Mouse (Mus musculus): ENCODE data around the gene Btbd9. TPM values are rescaled to one million over a fixed set of nuclear protein-coding genes. Genes with fewer than 3 reads are reported as not detected.

The Btbd9 gene
- polyA plus RNA-seq, 1 experiment, result 11.7 TPM

- Histone ChIP-seq H3K27ac (replicated peaks; ENCODE audit: low read depth, low read length) (no peak overlapping the region), H3K4me1 (ENCODE audit: control insufficient read depth, insufficient read depth, insufficient read length, low read length) (peaks cover 44% of the 10 kb centered on the region), H3K4me3 (ENCODE audit: insufficient read depth, low read depth, low read length) (no peak overlapping the region)
Observed at GRCm38 (mm10) chr17:30198422-30198821, 377.9 kb downstream of the Btbd9 start.

GRCm38 (mm10) chr17:30197280-30198030, 378.8 kb downstream of the Btbd9 start:
- Histone ChIP-seq H3K4me3 (ENCODE audit: insufficient read depth, low read depth, low read length) (no peak overlapping the region), H3K4me1 (ENCODE audit: control insufficient read depth, insufficient read depth, insufficient read length, low read length) (peaks cover 44% of the 10 kb centered on the region), H3K27ac (replicated peaks; ENCODE audit: low read depth, low read length) (no peak overlapping the region)

- peaks cover 46% of the 10 kb centered on the region for H3K4me1 ChIP-seq (ENCODE audit: control insufficient read depth, insufficient read depth, insufficient read length, low read length)
- H3K4me3 ChIP-seq (ENCODE audit: insufficient read depth, low read depth, low read length), result no peak overlapping the region
- H3K27ac ChIP-seq (replicated peaks; ENCODE audit: low read depth, low read length), result no peak overlapping the region
Observed at GRCm38 (mm10) chr17:30196401-30197279, 379.6 kb downstream of the Btbd9 start.

- Histone ChIP-seq H3K27ac (replicated peaks; ENCODE audit: low read depth, low read length) (no peak overlapping the region), H3K4me3 (ENCODE audit: insufficient read depth, low read depth, low read length) (no peak overlapping the region), H3K4me1 (ENCODE audit: control insufficient read depth, insufficient read depth, insufficient read length, low read length) (peaks cover 50% of the 10 kb centered on the region)
Observed at GRCm38 (mm10) chr17:30195591-30196183, 380.6 kb downstream of the Btbd9 start.

GRCm38 (mm10) chr17:30194629-30195445, 381.5 kb downstream of the Btbd9 start:
- Histone ChIP-seq H3K27ac (replicated peaks; ENCODE audit: low read depth, low read length) (no peak overlapping the region), H3K4me1 (ENCODE audit: control insufficient read depth, insufficient read depth, insufficient read length, low read length) (peaks cover 50% of the 10 kb centered on the region), H3K4me3 (ENCODE audit: insufficient read depth, low read depth, low read length) (no peak overlapping the region)

- Histone ChIP-seq H3K4me3 (ENCODE audit: insufficient read depth, low read depth, low read length) (no peak overlapping the region), H3K4me1 (ENCODE audit: control insufficient read depth, insufficient read depth, insufficient read length, low read length) (peaks cover 47% of the 10 kb centered on the region), H3K27ac (replicated peaks; ENCODE audit: low read depth, low read length) (no peak overlapping the region)
Observed at GRCm38 (mm10) chr17:30194091-30194490, 382.2 kb downstream of the Btbd9 start.

- H3K4me1 ChIP-seq (ENCODE audit: control insufficient read depth, insufficient read depth, insufficient read length, low read length), result peaks cover 46% of the 10 kb centered on the region
- no peak overlapping the region for H3K27ac ChIP-seq (replicated peaks; ENCODE audit: low read depth, low read length)
- no peak overlapping the region for H3K4me3 ChIP-seq (ENCODE audit: insufficient read depth, low read depth, low read length)
Observed at GRCm38 (mm10) chr17:30193615-30194014, 382.7 kb downstream of the Btbd9 start.

- no peak overlapping the region for H3K4me3 ChIP-seq (ENCODE audit: insufficient read depth, low read depth, low read length)
- H3K27ac ChIP-seq (replicated peaks; ENCODE audit: low read depth, low read length), result no peak overlapping the region
- peaks cover 48% of the 10 kb centered on the region for H3K4me1 ChIP-seq (ENCODE audit: control insufficient read depth, insufficient read depth, insufficient read length, low read length)
Observed at GRCm38 (mm10) chr17:30192416-30193005, 383.8 kb downstream of the Btbd9 start.

GRCm38 (mm10) chr17:30191097-30191640, 385.1 kb downstream of the Btbd9 start:
- Histone ChIP-seq H3K4me1 (ENCODE audit: control insufficient read depth, insufficient read depth, insufficient read length, low read length) (peaks cover 38% of the 10 kb centered on the region), H3K4me3 (ENCODE audit: insufficient read depth, low read depth, low read length) (no peak overlapping the region), H3K27ac (replicated peaks; ENCODE audit: low read depth, low read length) (no peak overlapping the region)

- peaks cover 29% of the 10 kb centered on the region for H3K4me1 ChIP-seq (ENCODE audit: control insufficient read depth, insufficient read depth, insufficient read length, low read length)
- H3K27ac ChIP-seq (replicated peaks; ENCODE audit: low read depth, low read length), result no peak overlapping the region
- H3K4me3 ChIP-seq (ENCODE audit: insufficient read depth, low read depth, low read length), result no peak overlapping the region
Observed at GRCm38 (mm10) chr17:30188031-30188981, 388.0 kb downstream of the Btbd9 start.

GRCm38 (mm10) chr17:30187581-30187980, 388.7 kb downstream of the Btbd9 start:
- H3K27ac ChIP-seq (replicated peaks; ENCODE audit: low read depth, low read length), result no peak overlapping the region
- no peak overlapping the region for H3K4me3 ChIP-seq (ENCODE audit: insufficient read depth, low read depth, low read length)
- H3K4me1 ChIP-seq (ENCODE audit: control insufficient read depth, insufficient read depth, insufficient read length, low read length), result peaks cover 29% of the 10 kb centered on the region

- Histone ChIP-seq H3K4me3 (ENCODE audit: insufficient read depth, low read depth, low read length) (no peak overlapping the region), H3K4me1 (ENCODE audit: control insufficient read depth, insufficient read depth, insufficient read length, low read length) (peaks cover 29% of the 10 kb centered on the region), H3K27ac (replicated peaks; ENCODE audit: low read depth, low read length) (no peak overlapping the region)
Observed at GRCm38 (mm10) chr17:30187154-30187553, 389.1 kb downstream of the Btbd9 start.

- peaks cover 9% of the 10 kb centered on the region for H3K4me1 ChIP-seq (ENCODE audit: control insufficient read depth, insufficient read depth, insufficient read length, low read length)
Observed at GRCm38 (mm10) chr17:30183561-30183960, 392.7 kb downstream of the Btbd9 start.

More at GRCm38 (mm10) chr17:30183561-30183960, 392.7 kb downstream of the Btbd9 start:
- Histone ChIP-seq H3K4me3 (ENCODE audit: insufficient read depth, low read depth, low read length) (no peak overlapping the region), H3K27ac (replicated peaks; ENCODE audit: low read depth, low read length) (no peak overlapping the region)
